Mouse (Mus musculus): Measurements from ENCODE around the gene Ajap1. TPM values are rescaled to one million over a fixed set of nuclear protein-coding genes. Genes with fewer than 3 reads are reported as not detected.
A peak's percentile ranks its signal among the peaks of the same experiment; 100 is the strongest.

Gene Ajap1
- 0.40 and 0.53 TPM in 2 replicates for polyA plus RNA-seq (2015; fragmentation: Nextera tagmentation; extraction: Ambion mirVana)

DNA sequence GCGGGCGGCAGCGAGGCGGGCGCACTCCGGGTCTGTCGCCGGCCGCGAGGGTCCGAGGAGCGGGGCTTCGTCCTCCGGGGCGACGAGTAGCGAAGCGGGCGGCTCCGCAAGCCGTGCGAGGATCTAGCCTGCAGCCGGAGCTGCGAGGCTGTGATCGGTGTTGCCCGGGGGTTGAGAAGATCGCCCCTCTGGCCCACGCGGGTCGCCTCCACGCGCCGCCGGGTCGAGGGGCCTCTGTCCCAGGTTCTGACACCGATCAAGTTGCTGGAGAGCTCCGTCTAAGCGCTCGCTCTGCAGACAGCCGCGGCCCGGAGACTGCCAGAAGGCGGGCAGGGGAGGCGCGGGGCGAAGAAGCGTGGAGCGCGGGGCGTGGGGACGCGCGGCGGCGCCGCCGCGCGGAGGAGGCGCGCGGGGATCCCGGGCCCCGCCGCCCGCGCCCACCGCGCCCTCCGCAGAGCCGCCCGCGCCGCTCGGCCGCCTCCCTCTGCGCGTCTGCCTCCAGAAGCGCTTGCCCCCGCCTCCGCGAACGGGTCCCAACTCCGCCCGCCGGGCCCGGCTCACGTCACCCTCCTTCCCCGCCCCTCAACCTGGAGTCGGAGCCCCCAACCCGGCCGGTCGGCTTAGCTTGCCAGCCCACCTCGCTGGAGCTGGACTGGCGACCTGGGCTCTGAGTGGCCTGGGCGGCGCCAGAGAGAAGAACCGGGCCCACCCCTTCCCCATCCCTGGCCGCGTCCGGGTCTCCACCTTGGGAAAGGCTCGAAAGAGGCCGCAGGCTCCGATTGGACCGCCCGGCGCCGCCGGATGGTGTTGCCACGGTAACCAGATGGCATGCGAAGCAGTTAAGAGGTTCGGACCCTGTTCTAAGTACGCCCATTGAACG is at the start of gene Ajap1:
Ajap1 (minus strand) TSS at position 353 of the 880 bp plus-strand sequence.
- WGBS: 1% methylated on average over 81 of the region's 114 CpGs
- H3K4me2 ChIP-seq (ENCODE audit: low read depth, low read length): peak within 1 kb of the TSS; percentile 68
- H3K27ac ChIP-seq (ENCODE audit: low read length): no peak within 1 kb of the TSS
- H3K9me3 ChIP-seq (replicated peaks; ENCODE audit: control insufficient read depth, low read length): no peaks in the 10 kb centered on the region
- peaks cover 21% of the 10 kb centered on the region for H3K4me1 ChIP-seq (ENCODE audit: control insufficient read depth, insufficient read depth, low read length)
- H3K27me3 ChIP-seq (ENCODE audit: control insufficient read depth, insufficient read depth, low read length): peaks cover 68% of the 10 kb centered on the region
- peak within 1 kb of the TSS; percentile 45 for H3K4me3 ChIP-seq (replicated peaks; ENCODE audit: low read length)
- no peak for ATAC-seq (ENCODE audit: insufficient read depth, low FRiP score)
- peak within 1 kb of the TSS; percentile 39 for H3K9ac ChIP-seq (ENCODE audit: low read length)
- H3K36me3 ChIP-seq (ENCODE audit: control insufficient read depth, insufficient read depth, low read length): no peaks in the 10 kb centered on the region

- Histone ChIP-seq H3K4me2 (ENCODE audit: low read depth, low read length) (no peak overlapping the region), H3K27me3 (ENCODE audit: control insufficient read depth, insufficient read depth, low read length) (no peaks in the 10 kb centered on the region), H3K9me3 (replicated peaks; ENCODE audit: control insufficient read depth, low read length) (no peaks in the 10 kb centered on the region), H3K27ac (ENCODE audit: low read length) (no peak overlapping the region), H3K4me1 (ENCODE audit: control insufficient read depth, insufficient read depth, low read length) (no peaks in the 10 kb centered on the region), H3K9ac (ENCODE audit: low read length) (no peak overlapping the region), H3K36me3 (ENCODE audit: control insufficient read depth, insufficient read depth, low read length) (no peaks in the 10 kb centered on the region), H3K4me3 (replicated peaks; ENCODE audit: low read length) (no peak overlapping the region)
- 48% methylated on average over 14 of the region's 14 CpGs for WGBS
- no peak for ATAC-seq (ENCODE audit: insufficient read depth, low FRiP score)
Observed at GRCm38 (mm10) chr4:153530536-153530935, 47.9 kb upstream of the Ajap1 start.

- H3K27me3 ChIP-seq (ENCODE audit: control insufficient read depth, insufficient read depth, low read length): no peaks in the 10 kb centered on the region
- no peaks in the 10 kb centered on the region for H3K9me3 ChIP-seq (replicated peaks; ENCODE audit: control insufficient read depth, low read length)
- no peak overlapping the region for H3K9ac ChIP-seq (ENCODE audit: low read length)
- no peak for ATAC-seq (ENCODE audit: insufficient read depth, low FRiP score)
- no peak overlapping the region for H3K4me2 ChIP-seq (ENCODE audit: low read depth, low read length)
- H3K4me1 ChIP-seq (ENCODE audit: control insufficient read depth, insufficient read depth, low read length): no peaks in the 10 kb centered on the region
- no peak overlapping the region for H3K27ac ChIP-seq (ENCODE audit: low read length)
- no peak overlapping the region for H3K4me3 ChIP-seq (replicated peaks; ENCODE audit: low read length)
- H3K36me3 ChIP-seq (ENCODE audit: control insufficient read depth, insufficient read depth, low read length): no peaks in the 10 kb centered on the region
- 42% methylated on average over 1 of the region's 1 CpGs for WGBS
Observed at GRCm38 (mm10) chr4:153521601-153522000, 39.0 kb upstream of the Ajap1 start.

- no peaks in the 10 kb centered on the region for H3K36me3 ChIP-seq (ENCODE audit: control insufficient read depth, insufficient read depth, low read length)
- WGBS: 70% methylated on average over 3 of the region's 3 CpGs
- ATAC-seq (ENCODE audit: insufficient read depth, low FRiP score): no peak
Observed at GRCm38 (mm10) chr4:153519888-153520287, 37.3 kb upstream of the Ajap1 start.

GRCm38 (mm10) chr4:153519289-153519688 is 36.7 kb upstream of the Ajap1 start:
- H3K27ac ChIP-seq (ENCODE audit: low read length): no peak overlapping the region
- no peak for ATAC-seq (ENCODE audit: insufficient read depth, low FRiP score)
- H3K4me1 ChIP-seq (ENCODE audit: control insufficient read depth, insufficient read depth, low read length): no peaks in the 10 kb centered on the region
- H3K4me3 ChIP-seq (replicated peaks; ENCODE audit: low read length): no peak overlapping the region
- H3K9ac ChIP-seq (ENCODE audit: low read length): no peak overlapping the region
- H3K36me3 ChIP-seq (ENCODE audit: control insufficient read depth, insufficient read depth, low read length): no peaks in the 10 kb centered on the region
- no peaks in the 10 kb centered on the region for H3K9me3 ChIP-seq (replicated peaks; ENCODE audit: control insufficient read depth, low read length)
- no peak overlapping the region for H3K4me2 ChIP-seq (ENCODE audit: low read depth, low read length)
- H3K27me3 ChIP-seq (ENCODE audit: control insufficient read depth, insufficient read depth, low read length): no peaks in the 10 kb centered on the region
- 91% methylated on average over 1 of the region's 1 CpGs for WGBS

More at GRCm38 (mm10) chr4:153519888-153520287, 37.3 kb upstream of the Ajap1 start:
- Histone ChIP-seq H3K27me3 (ENCODE audit: control insufficient read depth, insufficient read depth, low read length) (no peaks in the 10 kb centered on the region), H3K9me3 (replicated peaks; ENCODE audit: control insufficient read depth, low read length) (no peaks in the 10 kb centered on the region), H3K27ac (ENCODE audit: low read length) (no peak overlapping the region), H3K4me3 (replicated peaks; ENCODE audit: low read length) (no peak overlapping the region), H3K4me2 (ENCODE audit: low read depth, low read length) (no peak overlapping the region), H3K9ac (ENCODE audit: low read length) (no peak overlapping the region), H3K4me1 (ENCODE audit: control insufficient read depth, insufficient read depth, low read length) (no peaks in the 10 kb centered on the region)

DNA sequence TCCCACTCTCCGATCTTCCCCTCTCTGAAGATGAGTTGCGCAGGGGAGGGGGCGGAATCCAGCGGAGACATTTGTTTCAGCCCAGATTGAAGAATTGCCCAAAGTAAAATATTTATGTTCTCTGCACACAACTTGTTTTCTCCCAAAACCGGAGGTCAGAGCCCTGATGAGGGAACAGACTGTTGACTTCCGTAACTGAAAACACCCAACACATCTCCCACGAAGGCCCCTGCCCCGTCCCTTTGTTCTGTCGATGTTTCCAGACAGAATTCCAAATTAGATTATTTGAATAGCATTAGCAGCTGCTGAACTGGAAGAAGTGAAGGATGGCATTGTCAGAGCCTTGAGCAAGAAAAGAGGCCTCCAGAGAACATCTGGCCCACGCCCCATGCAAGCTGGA is 33.2 kb upstream of the Ajap1 start:
- H3K36me3 ChIP-seq (ENCODE audit: control insufficient read depth, insufficient read depth, low read length): no peaks in the 10 kb centered on the region
- ATAC-seq (ENCODE audit: insufficient read depth, low FRiP score): no peak
- no peaks in the 10 kb centered on the region for H3K4me1 ChIP-seq (ENCODE audit: control insufficient read depth, insufficient read depth, low read length)
- no peak overlapping the region for H3K4me2 ChIP-seq (ENCODE audit: low read depth, low read length)
- H3K4me3 ChIP-seq (replicated peaks; ENCODE audit: low read length): no peak overlapping the region
- H3K27me3 ChIP-seq (ENCODE audit: control insufficient read depth, insufficient read depth, low read length): no peaks in the 10 kb centered on the region
- 44% methylated on average over 10 of the region's 10 CpGs for WGBS
- H3K9ac ChIP-seq (ENCODE audit: low read length): no peak overlapping the region
- no peaks in the 10 kb centered on the region for H3K9me3 ChIP-seq (replicated peaks; ENCODE audit: control insufficient read depth, low read length)
- H3K27ac ChIP-seq (ENCODE audit: low read length): no peak overlapping the region

GRCm38 (mm10) chr4:153514071-153514470 is 31.5 kb upstream of the Ajap1 start:
- H3K9ac ChIP-seq (ENCODE audit: low read length): no peak overlapping the region
- no peaks in the 10 kb centered on the region for H3K27me3 ChIP-seq (ENCODE audit: control insufficient read depth, insufficient read depth, low read length)
- H3K4me2 ChIP-seq (ENCODE audit: low read depth, low read length): no peak overlapping the region
- no peak overlapping the region for H3K27ac ChIP-seq (ENCODE audit: low read length)
- ATAC-seq (ENCODE audit: insufficient read depth, low FRiP score): no peak
- no peaks in the 10 kb centered on the region for H3K4me1 ChIP-seq (ENCODE audit: control insufficient read depth, insufficient read depth, low read length)
- no peaks in the 10 kb centered on the region for H3K36me3 ChIP-seq (ENCODE audit: control insufficient read depth, insufficient read depth, low read length)
- no peaks in the 10 kb centered on the region for H3K9me3 ChIP-seq (replicated peaks; ENCODE audit: control insufficient read depth, low read length)
- 71% methylated on average over 6 of the region's 6 CpGs for WGBS
- H3K4me3 ChIP-seq (replicated peaks; ENCODE audit: low read length): no peak overlapping the region

GRCm38 (mm10) chr4:153511530-153511929 is 28.9 kb upstream of the Ajap1 start:
- H3K27ac ChIP-seq (ENCODE audit: low read length): no peak overlapping the region
- H3K9ac ChIP-seq (ENCODE audit: low read length): no peak overlapping the region
- ATAC-seq (ENCODE audit: insufficient read depth, low FRiP score): 0 out of 2 replicates have a peak, but pooled peaks have one; percentile 27
- H3K4me1 ChIP-seq (ENCODE audit: control insufficient read depth, insufficient read depth, low read length): no peaks in the 10 kb centered on the region
- H3K27me3 ChIP-seq (ENCODE audit: control insufficient read depth, insufficient read depth, low read length): no peaks in the 10 kb centered on the region
- no peaks in the 10 kb centered on the region for H3K36me3 ChIP-seq (ENCODE audit: control insufficient read depth, insufficient read depth, low read length)
- WGBS: 76% methylated on average over 1 of the region's 1 CpGs
- H3K4me2 ChIP-seq (ENCODE audit: low read depth, low read length): no peak overlapping the region
- no peak overlapping the region for H3K4me3 ChIP-seq (replicated peaks; ENCODE audit: low read length)
- no peaks in the 10 kb centered on the region for H3K9me3 ChIP-seq (replicated peaks; ENCODE audit: control insufficient read depth, low read length)

GRCm38 (mm10) chr4:153501936-153502335 is 19.3 kb upstream of the Ajap1 start:
- no peak overlapping the region for H3K27ac ChIP-seq (ENCODE audit: low read length)
- H3K4me1 ChIP-seq (ENCODE audit: control insufficient read depth, insufficient read depth, low read length): no peaks in the 10 kb centered on the region
- ATAC-seq (ENCODE audit: insufficient read depth, low FRiP score): no peak
- 62% methylated on average over 7 of the region's 7 CpGs for WGBS
- H3K27me3 ChIP-seq (ENCODE audit: control insufficient read depth, insufficient read depth, low read length): no peaks in the 10 kb centered on the region
- H3K9me3 ChIP-seq (replicated peaks; ENCODE audit: control insufficient read depth, low read length): no peaks in the 10 kb centered on the region
- no peak overlapping the region for H3K4me2 ChIP-seq (ENCODE audit: low read depth, low read length)
- H3K9ac ChIP-seq (ENCODE audit: low read length): no peak overlapping the region
- no peaks in the 10 kb centered on the region for H3K36me3 ChIP-seq (ENCODE audit: control insufficient read depth, insufficient read depth, low read length)
- H3K4me3 ChIP-seq (replicated peaks; ENCODE audit: low read length): no peak overlapping the region
